Mouse (Mus musculus): Measurements from ENCODE around the gene Eef2k. TPM values are rescaled to one million over a fixed set of nuclear protein-coding genes. Genes with fewer than 3 reads are reported as not detected.
"Not testable (repeated sequence)": the region's sequence is repeated elsewhere in the genome, so short reads cannot be mapped to it uniquely, and the experiment has no call there.

Eef2k gene
- total and polyA plus RNA-seq, 3 experiments, result 17.1 to 37.6 (median 28.3) TPM

GRCm38 (mm10) chr7:120940343-120940742, 97.7 kb downstream of the Eef2k start:
- DNase-seq, result no peak

- DNase-seq, result no peak
Measured at GRCm38 (mm10) chr7:120941214-120941613, 98.6 kb downstream of the Eef2k start.

- DNase-seq, result no peak
Measured at GRCm38 (mm10) chr7:120942506-120942905, 99.9 kb downstream of the Eef2k start.

GRCm38 (mm10) chr7:120943936-120944509, 101.4 kb downstream of the Eef2k start:
- DNase-seq, result peak; percentile 40

- not testable (repeated sequence) for DNase-seq
Measured at GRCm38 (mm10) chr7:120953591-120953990, 111.0 kb downstream of the Eef2k start.

Other genes with a start within 250 kb of the Eef2k start
- 100 to 1,000 TPM; 350 to 468 TPM for gene Uqcrc2, start 207.7 kb upstream of the Eef2k start, total RNA-seq (2021)
- gene Uqcrc2, start 207.7 kb upstream of the Eef2k start, polyA plus RNA-seq (2012; rRNA removed), result 29.6 and 34.2 TPM in 2 replicates
- not detected for gene Pdzd9, start 172.5 kb upstream of the Eef2k start, total RNA-seq (2021)
- gene Pdzd9, start 172.5 kb upstream of the Eef2k start, polyA plus RNA-seq (2012; rRNA removed), result not detected in 2 replicates
- gene Mosmo, start 165.2 kb upstream of the Eef2k start, total RNA-seq (2021), result 10 to 100 TPM; 29.3 to 41.6 TPM
- 30.9 and 43.3 TPM in 2 replicates for gene Mosmo, start 165.2 kb upstream of the Eef2k start, polyA plus RNA-seq (2012; rRNA removed)
- 1 to 10 TPM; 1.8 to 3.9 TPM for gene Vwa3a, start 103.5 kb upstream of the Eef2k start, total RNA-seq (2021)
- gene Vwa3a, start 103.5 kb upstream of the Eef2k start, polyA plus RNA-seq (2012; rRNA removed), result 0.71 and 1.2 TPM in 2 replicates
- not detected for gene Gm5737, start 30.5 kb upstream of the Eef2k start, total RNA-seq (2021)
- gene Gm5737, start 30.5 kb upstream of the Eef2k start, polyA plus RNA-seq (2012; rRNA removed), result not detected in 2 replicates
- gene Polr3e, start 74.9 kb downstream of the Eef2k start, total RNA-seq (2021), result 10 to 100 TPM; 22.5 to 23.0 TPM
- gene Polr3e, start 74.9 kb downstream of the Eef2k start, polyA plus RNA-seq (2012; rRNA removed), result 15.1 and 15.5 TPM in 2 replicates
- 1 to 10 TPM; 8.6 to 9.0 TPM for gene Cdr2, start 139.5 kb downstream of the Eef2k start, total RNA-seq (2021)
- 7.4 and 11.0 TPM in 2 replicates for gene Cdr2, start 139.5 kb downstream of the Eef2k start, polyA plus RNA-seq (2012; rRNA removed)
- not detected for gene Mfsd13b, start 139.7 kb downstream of the Eef2k start, total RNA-seq (2021)
- gene Mfsd13b, start 139.7 kb downstream of the Eef2k start, polyA plus RNA-seq (2012; rRNA removed), result 0.06 and 0.28 TPM in 2 replicates
- gene Mettl9, start 191.6 kb downstream of the Eef2k start, total RNA-seq (2021), result 100 to 1,000 TPM in 1 of 2 experiments, 10 to 100 TPM in 1; 83.6 to 118 TPM
- gene Mettl9, start 191.6 kb downstream of the Eef2k start, polyA plus RNA-seq (2012; rRNA removed), result 40.2 and 44.5 TPM in 2 replicates
- 1 to 10 TPM; 1.8 to 2.7 TPM for gene Igsf6, start 231.7 kb downstream of the Eef2k start, total RNA-seq (2021)
- 0.44 and 0.45 TPM in 2 replicates for gene Igsf6, start 231.7 kb downstream of the Eef2k start, polyA plus RNA-seq (2012; rRNA removed)
- gene Otoa, start 238.8 kb downstream of the Eef2k start, total RNA-seq (2021), result under 1 TPM; 0.35 to 0.58 TPM
- gene Otoa, start 238.8 kb downstream of the Eef2k start, polyA plus RNA-seq (2012; rRNA removed), result 0.61 and 0.82 TPM in 2 replicates